Mouse (Mus musculus) naive thymus-derived CD4-positive, alpha-beta T cell, adult 5 months (primary cell): ENCODE measurements around the gene BB287469. TPM values are rescaled to one million over a fixed set of nuclear protein-coding genes. Genes with fewer than 3 reads are reported as not detected.

ENCODE experiments used
- polyA plus RNA-seq: library from polyadenylated mRNA; unstranded; fragments of 100-300 nt; shearing (Covaris generic); gene quantifications from one replicate; pipeline ENCODE4 v1.2.1, GENCODE M21; 2017

The BB287469 gene
- polyA plus RNA-seq = not detected

DNA sequence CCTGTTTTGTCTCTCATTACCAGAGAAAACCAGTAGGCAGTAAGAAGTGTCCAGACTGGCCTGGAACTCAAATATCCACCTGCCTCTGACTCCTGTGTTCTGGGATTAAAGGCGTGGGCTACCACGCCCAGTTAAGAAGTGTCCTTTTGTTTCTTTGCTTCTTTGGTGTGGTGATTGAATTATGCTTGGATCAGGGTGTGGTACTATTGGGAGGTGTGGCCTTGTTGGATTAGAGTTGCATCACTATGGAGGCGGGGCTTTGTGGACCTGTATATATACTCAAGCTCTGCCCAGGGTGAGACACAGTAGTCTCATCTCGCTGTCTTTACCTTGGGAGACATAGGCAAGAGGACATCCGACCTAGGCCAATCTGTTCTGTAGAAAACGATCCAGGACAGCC is at the start of gene BB287469:
Gene BB287469, plus strand, starts transcription at position 301 of the 400 bp plus-strand sequence.

DNA sequence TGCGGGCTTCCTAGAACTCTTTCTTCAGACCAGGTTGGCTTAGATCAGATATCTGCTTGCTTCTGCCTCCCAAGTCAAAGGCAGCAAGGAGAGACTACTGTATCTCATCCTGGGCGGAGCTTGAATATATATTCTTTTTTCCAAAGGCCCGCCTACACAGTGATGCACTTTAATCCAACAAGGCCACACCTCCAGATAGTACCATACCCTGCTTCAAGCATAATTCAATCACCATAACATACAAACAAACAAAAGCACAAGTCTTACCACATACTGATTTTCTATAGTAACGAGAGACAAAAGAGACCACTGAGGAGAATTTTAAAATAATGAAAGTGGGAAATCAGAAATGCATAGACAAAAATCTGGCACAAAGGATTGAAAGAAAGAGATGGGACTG is 40.7 kb upstream of the BB287469 start, which contains the start of gene Gm21319:
Gene Gm21319, minus strand, starts transcription at position 101 of the 400 bp plus-strand sequence.

GRCm38 (mm10) chr12:87795212-87795611 is 21.2 kb upstream of the BB287469 start, which contains the start of gene Gm21936:
Gene Gm21936, plus strand, starts transcription at chr12:87795512.

GRCm38 (mm10) chr12:87842239-87842638 is 25.9 kb downstream of the BB287469 start, which contains the start of gene Gm2001:
Gene Gm2001, minus strand, starts transcription at chr12:87842339.

Other genes with a start within 250 kb of the BB287469 start
- gene Oog1, start 213.9 kb upstream of the BB287469 start, polyA plus RNA-seq = not detected
- gene Gm4027, start 197.7 kb upstream of the BB287469 start, polyA plus RNA-seq = not detected
- gene Gm16381, start 172.0 kb upstream of the BB287469 start, polyA plus RNA-seq = not detected
- gene Gm21319, start 40.8 kb upstream of the BB287469 start, polyA plus RNA-seq = not detected
- not detected for gene Gm21936, start 21.1 kb upstream of the BB287469 start, polyA plus RNA-seq
- not detected for gene Gm2001, start 25.8 kb downstream of the BB287469 start, polyA plus RNA-seq
- not detected for gene Gm2016, start 57.5 kb downstream of the BB287469 start, polyA plus RNA-seq
- gene Gm2022, start 78.8 kb downstream of the BB287469 start, polyA plus RNA-seq = not detected
- not detected for gene Gm2035, start 103.3 kb downstream of the BB287469 start, polyA plus RNA-seq
- not detected for gene Gm2042, start 137.5 kb downstream of the BB287469 start, polyA plus RNA-seq
- not detected for gene Gm2075, start 195.3 kb downstream of the BB287469 start, polyA plus RNA-seq
- gene Gm6803, start 202.2 kb downstream of the BB287469 start, polyA plus RNA-seq = not detected
- gene Gm2056, start 210.4 kb downstream of the BB287469 start, polyA plus RNA-seq = not detected